Comparison of ENCODE assay signal across 8 mouse cellular contexts in genomic region chr2:6192820-6193590, GRCm38 (mm10). TPM values are rescaled to one million over a fixed set of nuclear protein-coding genes. Genes with fewer than 3 reads are reported as not detected.
A peak's percentile ranks its signal among the peaks of the same experiment; 100 is the strongest.
DNase-seq lines count a peak whose midpoint lies in the region; ATAC-seq and TF ChIP-seq lines count a peak whose summit lies in the region.

No protein-coding gene starts in this region.

- H3K4me3 ChIP-seq in forebrain, embryonic 12.5 days (replicated peaks) = no peak overlapping the region
- no peak overlapping the region for H3K4me3 ChIP-seq in lung, adult 2 months (replicated peaks; ENCODE audit: extremely low read depth, low read depth, low read length)

- TF ChIP-seq CTCF in lung, adult 2 months (IDR thresholded peaks at IDR 0.05; ENCODE audit: insufficient read depth, low read length) = peak; percentile 30

- no peak overlapping the region for H3K27ac ChIP-seq in forebrain, embryonic 12.5 days

- H3K36me3 ChIP-seq in forebrain, embryonic 12.5 days (replicated peaks) = no peaks in the 10 kb centered on the region

- no peaks in the 10 kb centered on the region for H3K27me3 ChIP-seq in forebrain, embryonic 12.5 days

- WGBS in forebrain, embryonic 12.5 days = 77% methylated on average over 20 of the region's 20 CpGs
- WGBS in lung, adult 2 months = 64% methylated on average over 20 of the region's 20 CpGs

- TF ChIP-seq POLR2A in lung, adult 2 months (IDR thresholded peaks at IDR 0.05; ENCODE audit: borderline replicate concordance, extremely low read depth, low read depth, low read length) = no peak

- ATAC-seq in forebrain, embryonic 12.5 days (ENCODE audit: low FRiP score) = peak; percentile 68; the same call in 1 of the 2 replicates
- ATAC-seq in neutrophil, adult 5-6 weeks (ENCODE audit: extremely low read depth, insufficient number of reproducible peaks, low FRiP score, poor library complexity, severe bottlenecking) = peak; percentile 45; the same call in 1 of the 2 replicates

- H3K9me3 ChIP-seq in forebrain, embryonic 12.5 days = no peaks in the 10 kb centered on the region

- intact Hi-C loops in heart, postnatal 36 days (cut with DNase I) = loop anchor here (1.0 to 2.0 kb wide), 2 partner anchors 28 to 212 kb away; no protein-coding TSS in a partner anchor

- H3K4me1 ChIP-seq in forebrain, embryonic 12.5 days = peaks cover 14% of the 10 kb centered on the region
- no peaks in the 10 kb centered on the region; the same call in 1 of the 2 replicates for H3K4me1 ChIP-seq in lung, adult 2 months (ENCODE audit: control insufficient read depth, insufficient read depth, low read length)

- H3K4me2 ChIP-seq in forebrain, embryonic 12.5 days = no peak overlapping the region

- peak; percentile 62 for DNase-seq in MN1 (ENCODE audit: low spot score)
- DNase-seq in c-Kit-positive CD71-positive TER-119-positive erythroid progenitor cells, embryonic 14.5 days (ENCODE audit: low spot score) = peak; percentile 42
- peak; percentile 42 to 55 for DNase-seq in heart, postnatal 36 days
- peak; percentile 65 to 77 for DNase-seq in kidney, postnatal 36 days
- peak; percentile 41 for DNase-seq in lung, adult 2 months
- DNase-seq in urinary bladder, postnatal 36 days (ENCODE audit: low spot score in 2 of 2) = peak; percentile 48

- H3K9ac ChIP-seq in forebrain, embryonic 12.5 days = no peak overlapping the region

RNA-seq across cellular contexts. Expression of gene Echdc3, which starts 19.8 kb away (rescaled TPM):
- 1.1 and 2.9 TPM in 2 replicates for polyA plus RNA-seq in forebrain, embryonic 12.5 days (2016; fragmentation: Nextera tagmentation; extraction: Ambion mirVana)
- total RNA-seq in heart, postnatal 36 days (2021) = 10 to 100 TPM; 23.5 to 26.2 TPM
- 9.1 and 12.8 TPM in 2 replicates for polyA plus RNA-seq in lung, adult 2 months (2012; rRNA removed)
- 0.93 and 1.1 TPM in 2 replicates for total RNA-seq in neutrophil, adult 5-6 weeks (2017)

Comparison
In these comparisons a context has a peak if more than half of its experiments do, and no peak if none do; other contexts are left out.
1. RNA of gene Echdc3, which starts 19.8 kb away (total RNA-seq): 23.5 to 26.2 TPM in heart, postnatal 36 days; 0.93 to 1.1 TPM in neutrophil, adult 5-6 weeks; every median in the first group is over 10 times any median in the second.
2. Peak in every context shown above with its lines, with median percentiles within 50 percentile points of each other: DNase-seq.